Comparison of ENCODE assay signal across 14 mouse cellular contexts in the genomic region with DNA sequence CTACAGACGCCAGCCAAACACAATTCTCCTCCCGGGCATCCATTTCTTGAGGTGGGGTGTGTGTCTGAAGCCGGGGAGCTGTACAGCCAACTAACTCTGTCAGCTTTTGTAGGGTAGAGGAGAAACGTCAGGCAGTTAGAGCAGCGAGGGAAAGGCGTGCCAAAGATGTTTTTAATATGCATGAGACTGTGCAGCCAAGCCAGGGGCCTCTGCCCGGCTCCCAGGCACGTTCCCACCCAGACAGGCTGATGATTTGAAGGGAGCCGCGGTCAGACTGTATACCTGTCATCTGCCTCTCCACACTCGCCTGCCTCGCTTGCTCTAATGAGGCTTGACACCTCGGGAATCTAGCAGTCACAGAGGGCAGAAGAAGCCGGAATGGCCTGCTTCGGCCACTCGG. TPM values are rescaled to one million over a fixed set of nuclear protein-coding genes. Genes with fewer than 3 reads are reported as not detected.
DNase-seq lines count a peak whose midpoint lies in the region; ATAC-seq and TF ChIP-seq lines count a peak whose summit lies in the region.
"Had no signal": no experiment of that assay in that cellular context is flagged by ENCODE, and none has a peak within 500 bp of the region (broad histone marks: within the 10 kb centered on the region; RNA-seq: fewer than 3 reads in every experiment).

No protein-coding gene starts in this region.

- 0 out of 2 replicates have a peak overlapping the region, but pooled peaks have one; percentile 24 for H3K4me2 ChIP-seq in kidney, embryonic 15.5 days
- H3K4me2 ChIP-seq in limb, embryonic 14.5 days (replicated peaks; ENCODE audit: low read depth, low read length, severe bottlenecking) = no peak overlapping the region
- H3K4me2 ChIP-seq: stomach, embryonic 15.5 days had no signal

- H3K36me3 ChIP-seq in kidney, embryonic 15.5 days = no peaks in the 10 kb centered on the region
- H3K36me3 ChIP-seq in limb, embryonic 14.5 days (ENCODE audit: control insufficient read depth, insufficient read depth, low read length) = no peaks in the 10 kb centered on the region
- H3K36me3 ChIP-seq: stomach, embryonic 15.5 days had no signal

- H3K27ac ChIP-seq in cerebellum, adult 2 months (ENCODE audit: insufficient read depth, low read length) = no peak overlapping the region
- no peak overlapping the region for H3K27ac ChIP-seq in kidney, embryonic 15.5 days
- no peak overlapping the region for H3K27ac ChIP-seq in limb, embryonic 14.5 days (replicated peaks; ENCODE audit: low read depth, low read length)
- H3K27ac ChIP-seq: heart, adult 2 months; stomach, embryonic 15.5 days had no signal

- H3K4me1 ChIP-seq in cerebellum, adult 2 months (ENCODE audit: control insufficient read depth, insufficient read depth, low read length) = peaks cover 12% of the 10 kb centered on the region
- H3K4me1 ChIP-seq in kidney, embryonic 15.5 days = peaks cover 10% of the 10 kb centered on the region; the same call in 1 of the 2 replicates
- H3K4me1 ChIP-seq in limb, embryonic 14.5 days (ENCODE audit: control insufficient read depth, insufficient read depth, low read length) = peaks cover 23% of the 10 kb centered on the region
- H3K4me1 ChIP-seq: stomach, embryonic 15.5 days had no signal

- no peak overlapping the region for H3K4me3 ChIP-seq in cerebellum, adult 2 months (replicated peaks; ENCODE audit: insufficient read depth, low read depth, low read length)
- H3K4me3 ChIP-seq in kidney, embryonic 15.5 days (replicated peaks) = no peak overlapping the region
- no peak overlapping the region for H3K4me3 ChIP-seq in limb, embryonic 14.5 days (replicated peaks; ENCODE audit: low read length)
- H3K4me3 ChIP-seq: heart, adult 2 months; stomach, embryonic 15.5 days had no signal

- peak; percentile 49 to 68 for DNase-seq in cerebellum, postnatal 10 days
- no peak for DNase-seq in cerebellum, adult 2 months
- no peak for DNase-seq in kidney, postnatal 25 days
- peak; percentile 56 for DNase-seq in limb, embryonic 14.5 days (ENCODE audit: low spot score)
- peak; percentile 70 for DNase-seq in retina, postnatal 1 day
- no peak for DNase-seq in right cerebral cortex, adult 2 months (ENCODE audit: low spot score in 2 of 2)
- DNase-seq in c-Kit-positive CD71-positive TER-119-positive erythroid progenitor cells, embryonic 14.5 days (ENCODE audit: low spot score) = no peak
- DNase-seq: heart, adult 2 months; kidney, adult 8-10 months; layer of hippocampus, adult 9-11 months; liver; lung, postnatal 10 days had no signal

- 52% methylated on average over 16 of the region's 16 CpGs for WGBS in cerebellum, adult 2 months
- WGBS in kidney, embryonic 15.5 days = 22% methylated on average over 16 of the region's 16 CpGs
- WGBS in limb, embryonic 14.5 days = 15% methylated on average over 16 of the region's 16 CpGs

- no peak for TF ChIP-seq POLR2A in cerebellum, adult 2 months (IDR thresholded peaks at IDR 0.05; ENCODE audit: borderline replicate concordance, insufficient read depth, low read length)
- no peak for TF ChIP-seq POLR2A in limb, embryonic 14.5 days (IDR thresholded peaks at IDR 0.05; ENCODE audit: borderline replicate concordance, extremely low read depth, insufficient read depth, insufficient read length)

- H3K9ac ChIP-seq in kidney, embryonic 15.5 days = no peak overlapping the region
- no peak overlapping the region for H3K9ac ChIP-seq in limb, embryonic 14.5 days (ENCODE audit: low read depth, low read length, severe bottlenecking)
- H3K9ac ChIP-seq: stomach, embryonic 15.5 days had no signal

- H3K9me3 ChIP-seq in kidney, embryonic 15.5 days (replicated peaks) = no peaks in the 10 kb centered on the region
- H3K9me3 ChIP-seq in limb, embryonic 14.5 days (ENCODE audit: control insufficient read depth, low read length) = no peaks in the 10 kb centered on the region
- H3K9me3 ChIP-seq: stomach, embryonic 15.5 days had no signal

- no peak for TF ChIP-seq CTCF in cerebellum, adult 2 months (IDR thresholded peaks at IDR 0.05; ENCODE audit: borderline replicate concordance, insufficient read depth, low read depth, low read length)

- no peaks in the 10 kb centered on the region for H3K27me3 ChIP-seq in cerebellum, adult 2 months (ENCODE audit: control insufficient read depth, insufficient read depth, low read length)
- H3K27me3 ChIP-seq in kidney, embryonic 15.5 days = peaks cover 52% of the 10 kb centered on the region
- H3K27me3 ChIP-seq in limb, embryonic 14.5 days (ENCODE audit: control insufficient read depth, insufficient read depth, low read length) = no peaks in the 10 kb centered on the region
- H3K27me3 ChIP-seq: stomach, embryonic 15.5 days had no signal

- no peak for ATAC-seq in kidney, embryonic 15.5 days (replicated peaks; ENCODE audit: low FRiP score)
- no peak for ATAC-seq in limb, embryonic 14.5 days (ENCODE audit: low FRiP score, low read depth)

RNA-seq across cellular contexts. Expression of gene Gm10803, which starts 38.4 kb away (rescaled TPM):
- not detected in 2 replicates for polyA plus RNA-seq in cerebellum, adult 2 months (2012; rRNA removed)
- polyA plus RNA-seq in kidney, embryonic 15.5 days (2015; fragmentation: Nextera tagmentation; extraction: Ambion mirVana) = not detected in 2 replicates
- 0.03 TPM in 1 of 2 replicates, not detected in the other for polyA plus RNA-seq in limb, embryonic 14.5 days (2012; rRNA removed)
- polyA plus RNA-seq in limb, embryonic 14.5 days (2014; fragmentation: Nextera tagmentation; extraction: Ambion mirVana) = not detected in 2 replicates
- polyA plus RNA-seq: heart, adult 2 months; stomach, embryonic 15.5 days had no signal

RNA-seq across cellular contexts. Expression of gene Cd82, which starts 59.1 kb away (rescaled TPM):
- polyA plus RNA-seq in cerebellum, adult 2 months (2012; rRNA removed) = 41.0 and 47.4 TPM in 2 replicates
- 47.8 and 49.4 TPM in 2 replicates for polyA plus RNA-seq in kidney, embryonic 15.5 days (2015; fragmentation: Nextera tagmentation; extraction: Ambion mirVana)
- 52.3 and 56.6 TPM in 2 replicates for polyA plus RNA-seq in limb, embryonic 14.5 days (2012; rRNA removed)
- 26.7 and 32.9 TPM in 2 replicates for polyA plus RNA-seq in limb, embryonic 14.5 days (2014; fragmentation: Nextera tagmentation; extraction: Ambion mirVana)

Comparison
In these comparisons a context has a peak if more than half of its experiments do, and no peak if none do; other contexts are left out.
1. DNase-seq: peak in cerebellum, postnatal 10 days (2 of 2), limb, embryonic 14.5 days (single experiment) and retina, postnatal 1 day (single experiment); none in cerebellum, adult 2 months (0 of 2), kidney, postnatal 25 days (0 of 2), right cerebral cortex, adult 2 months (0 of 2) and c-Kit-positive CD71-positive TER-119-positive erythroid progenitor cells, embryonic 14.5 days (single experiment).